In the genomic region with DNA sequence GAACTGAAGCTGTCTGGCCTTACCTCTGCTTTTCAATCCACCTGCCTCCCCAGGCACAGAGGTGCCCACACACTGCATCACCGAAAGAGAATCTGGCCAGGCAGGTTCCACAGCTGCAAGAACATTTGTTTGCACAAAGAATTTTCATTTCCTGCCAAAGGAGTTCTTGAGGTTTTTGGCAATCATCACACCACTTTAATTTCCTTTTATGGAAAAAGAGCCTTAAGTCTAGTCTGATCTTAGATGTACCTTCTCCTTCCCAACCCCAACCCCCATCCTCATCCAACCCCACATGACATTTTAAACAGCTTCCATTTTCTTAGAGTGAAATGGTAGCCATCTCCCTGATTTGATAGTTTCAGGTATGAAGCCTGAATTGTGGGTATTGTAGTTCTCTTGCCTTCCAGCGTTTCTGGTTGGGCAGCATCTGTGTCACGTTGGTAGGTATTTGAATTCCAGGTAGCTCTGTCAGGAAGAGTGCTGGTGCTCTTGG, we compare ENCODE assay signal across 9 mouse cellular contexts.
DNase-seq lines count a peak whose midpoint lies in the region; ATAC-seq and TF ChIP-seq lines count a peak whose summit lies in the region.
"Had no signal": no experiment of that assay in that cellular context is flagged by ENCODE, and none has a peak within 500 bp of the region (broad histone marks: within the 10 kb centered on the region; RNA-seq: fewer than 3 reads in every experiment).

No protein-coding gene starts in this region.

- H3K36me3 ChIP-seq in C2C12 (ENCODE audit: control insufficient read depth, insufficient read depth): no peaks in the 10 kb centered on the region
- H3K36me3 ChIP-seq in embryonic facial prominence, embryonic 15.5 days: no peaks in the 10 kb centered on the region
- no peaks in the 10 kb centered on the region for H3K36me3 ChIP-seq in forebrain, embryonic 13.5 days (ENCODE audit: poor library complexity, severe bottlenecking)

- H3K79me3 ChIP-seq in C2C12 (ENCODE audit: low read depth): no peaks in the 10 kb centered on the region

- peak; percentile 32 to 40 for DNase-seq in kidney, postnatal 36 days
- peak; percentile 11 for DNase-seq in ovary, postnatal 14 days (ENCODE audit: low spot score)
- DNase-seq in cerebellum, postnatal 36 days: no peak
- no peak for DNase-seq in left cerebral cortex, adult 2 months (ENCODE audit: extremely low spot score in 1 of 2, low spot score in 2 of 2)
- DNase-seq: gastrocnemius, postnatal 36 days had no signal

- H3K4me1 ChIP-seq in embryonic facial prominence, embryonic 15.5 days: no peaks in the 10 kb centered on the region
- H3K4me1 ChIP-seq in forebrain, embryonic 13.5 days: no peaks in the 10 kb centered on the region

- no peak overlapping the region for H3K4me2 ChIP-seq in embryonic facial prominence, embryonic 15.5 days (replicated peaks)
- H3K4me2 ChIP-seq in forebrain, embryonic 13.5 days: no peak overlapping the region

- H3K79me2 ChIP-seq in C2C12 (ENCODE audit: control insufficient read depth, insufficient read depth): no peaks in the 10 kb centered on the region

- no peak overlapping the region for H3K4me3 ChIP-seq in C2C12 (ENCODE audit: insufficient read depth, poor library complexity, severe bottlenecking)
- 0 out of 2 replicates have a peak overlapping the region, but pooled peaks have one; percentile 1 for H3K4me3 ChIP-seq in embryonic facial prominence, embryonic 15.5 days (replicated peaks)
- no peak overlapping the region for H3K4me3 ChIP-seq in forebrain, embryonic 13.5 days
- no peak overlapping the region for H3K4me3 ChIP-seq in left cerebral cortex, adult 2 months

- ATAC-seq in embryonic facial prominence, embryonic 15.5 days (ENCODE audit: insufficient number of reproducible peaks, low FRiP score, low TSS enrichment, low read depth): peak; percentile 75; the same call in 1 of the 2 replicates
- ATAC-seq in erythroid progenitor cell, adult 5-6 weeks (replicated peaks; ENCODE audit: low FRiP score, poor library complexity, severe bottlenecking): no peak
- no peak for ATAC-seq in forebrain, embryonic 13.5 days

- TF ChIP-seq CTCF in C2C12 (IDR thresholded peaks at IDR 0.05; ENCODE audit: control insufficient read depth, insufficient read depth, insufficient read length): no peak
- TF ChIP-seq CTCF in left cerebral cortex, adult 2 months (IDR thresholded peaks at IDR 0.05): no peak

- intact Hi-C loops in left cerebral cortex, adult 2 months (cut with DNase I): no loop called here

- no peak overlapping the region for H3K9ac ChIP-seq in embryonic facial prominence, embryonic 15.5 days
- no peak overlapping the region for H3K9ac ChIP-seq in forebrain, embryonic 13.5 days

- H3K9me3 ChIP-seq in embryonic facial prominence, embryonic 15.5 days (replicated peaks): no peaks in the 10 kb centered on the region
- no peaks in the 10 kb centered on the region for H3K9me3 ChIP-seq in forebrain, embryonic 13.5 days (replicated peaks)

- no peaks in the 10 kb centered on the region for H3K27me3 ChIP-seq in C2C12 (ENCODE audit: control insufficient read depth, insufficient read depth, insufficient read length)
- H3K27me3 ChIP-seq in embryonic facial prominence, embryonic 15.5 days: no peaks in the 10 kb centered on the region
- H3K27me3 ChIP-seq in forebrain, embryonic 13.5 days: no peaks in the 10 kb centered on the region

- H3ac ChIP-seq in C2C12 (ENCODE audit: control insufficient read depth, insufficient read length, low read depth): no peak overlapping the region

- peak overlapping the region; percentile 60 for H3K27ac ChIP-seq in embryonic facial prominence, embryonic 15.5 days (replicated peaks)
- no peak overlapping the region for H3K27ac ChIP-seq in forebrain, embryonic 13.5 days
- no peak overlapping the region for H3K27ac ChIP-seq in left cerebral cortex, adult 2 months

- WGBS in embryonic facial prominence, embryonic 15.5 days: 31% methylated on average over 3 of the region's 3 CpGs
- 59% methylated on average over 3 of the region's 3 CpGs for WGBS in forebrain, embryonic 13.5 days

TF ChIP-seq in C2C12, 6 proteins besides CTCF, POLR2A, EP300 and RAD21:
- TF ChIP-seq FOSL1 (IDR thresholded peaks at IDR 0.05; ENCODE audit: insufficient read depth, low read length, poor library complexity, severe bottlenecking) (no peak), CEBPB (IDR thresholded peaks at IDR 0.05; ENCODE audit: low read depth) (no peak), MYOD1 (IDR thresholded peaks at IDR 0.05; ENCODE audit: control insufficient read depth, insufficient read length, low read depth) (peak; percentile 82), MAX (IDR thresholded peaks at IDR 0.05) (peak; percentile 7), MYOG (IDR thresholded peaks at IDR 0.05; ENCODE audit: control insufficient read depth, extremely low read depth, insufficient read length) (no peak), USF1 (IDR thresholded peaks at IDR 0.05; ENCODE audit: low read depth) (peak; percentile 22)

Comparison
In these comparisons a context has a peak if more than half of its experiments do, and no peak if none do; other contexts are left out.
1. DNase-seq: peak in kidney, postnatal 36 days (2 of 2) and ovary, postnatal 14 days (single experiment); none in cerebellum, postnatal 36 days (0 of 2) and left cerebral cortex, adult 2 months (0 of 2).